Mouse (Mus musculus) midbrain, postnatal 0 days (tissue): ENCODE results near the gene Alkbh4. TPM values are rescaled to one million over a fixed set of nuclear protein-coding genes. Genes with fewer than 3 reads are reported as not detected.

Source experiments
- ATAC-seq: fragments of 200-750 bp; cut with Nextera tagmentation; 2 replicates; pipeline ENCODE4 v1.8.0; 2017; ENCODE audit warnings: moderate number of reproducible peaks, mild to moderate bottlenecking, moderate TSS enrichment, moderate library complexity; ENCODE audit not compliant: low FRiP score
- DNase-seq: peaks from one replicate; pipeline ENCODE4 v3.0.0-alpha.2; 2015; ENCODE audit warnings: low spot score
- H3K27ac ChIP-seq: fragments of 300-500 bp; sonication (generic); 2 replicates; pipeline ENCODE4 v1.5.1; 2014; ENCODE audit warnings: low read depth, mild to moderate bottlenecking, low read length, mixed read lengths
- H3K27me3 ChIP-seq: fragments of 300-500 bp; sonication (generic); 2 replicates; pipeline ENCODE4 v1.6.1; 2014; ENCODE audit warnings: low read length, control low read depth, mixed read lengths; ENCODE audit not compliant: insufficient read depth
- H3K36me3 ChIP-seq: fragments of 300-500 bp; sonication (generic); 2 replicates; pipeline ENCODE4 v1.6.1; 2014; ENCODE audit warnings: low read length, control low read depth, mixed read lengths; ENCODE audit not compliant: insufficient read depth
- H3K4me1 ChIP-seq: fragments of 300-500 bp; sonication (generic); 2 replicates; pipeline ENCODE4 v1.6.1; 2014; ENCODE audit warnings: mild to moderate bottlenecking, control low read depth, antibody characterized with exemption, low read length, mixed read lengths; ENCODE audit not compliant: insufficient read depth
- H3K4me2 ChIP-seq: fragments of 300-500 bp; sonication (generic); 2 replicates; pipeline ENCODE4 v1.6.1; 2014; ENCODE audit warnings: low read depth, mild to moderate bottlenecking, low read length, mixed read lengths; ENCODE audit not compliant: poor library complexity, severe bottlenecking
- H3K4me3 ChIP-seq: fragments of 300-500 bp; sonication (generic); 2 replicates; pipeline ENCODE4 v1.5.1; 2014; ENCODE audit warnings: low read depth, mild to moderate bottlenecking, low read length, moderate library complexity
- H3K9ac ChIP-seq: fragments of 300-500 bp; sonication (generic); replicated peaks from 2 replicates; pipeline ENCODE4 v1.6.1; 2014; ENCODE audit warnings: mild to moderate bottlenecking, low read length, moderate library complexity, mixed read lengths; ENCODE audit not compliant: poor library complexity, severe bottlenecking
- H3K9me3 ChIP-seq: fragments of 300-500 bp; sonication (generic); 2 replicates; pipeline ENCODE4 v1.6.1; 2016; ENCODE audit warnings: low read length, control low read depth
- CTCF ChIP-seq: IDR thresholded peaks from 2 replicates; pipeline ENCODE4 v1.5.1; 2016; ENCODE audit warnings: antibody characterized with exemption, mild to moderate bottlenecking
- WGBS: fragments of 180-500 bp; shearing (Covaris S2); extraction: QIAGEN DNeasy Blood & Tissue Kit; methylation state at CpG from one replicate; pipeline ENCODE4 v1.1.7; 2014; 5-methylcytosine and 5-hydroxymethylcytosine counted together
- polyA plus RNA-seq: library from polyadenylated mRNA; unstranded; fragments of >200 nt; fragmentation: Nextera tagmentation; extraction: Ambion mirVana; gene quantifications from 2 replicates; pipeline ENCODE4 v1.2.1, GENCODE M21; 2015
- total RNA-seq: library from RNA; depleted of rRNA; stranded (reverse); fragments of >200 nt; gene quantifications from 2 replicates; pipeline ENCODE4 v1.2.3, GENCODE M21; 2014

Alkbh4 gene
- total and polyA plus RNA-seq, 2 experiments from 2014 or later: 15.0 to 21.2 TPM

- H3K4me2 ChIP-seq: no peak overlapping the region
- peaks cover 5% of the 10 kb centered on the region; the same call in 1 of the 2 replicates for H3K4me1 ChIP-seq
- no peak for ATAC-seq
- peaks cover 24% of the 10 kb centered on the region for H3K36me3 ChIP-seq
- H3K9ac ChIP-seq: no peak overlapping the region
- 60% methylated on average over 8 of the region's 8 CpGs for WGBS
- no peaks in the 10 kb centered on the region for H3K9me3 ChIP-seq
- H3K4me3 ChIP-seq: no peak overlapping the region
- DNase-seq: peak; percentile 45
- no peaks in the 10 kb centered on the region for H3K27me3 ChIP-seq
- no peak for TF ChIP-seq CTCF
- no peak overlapping the region for H3K27ac ChIP-seq
These were observed 29.3 kb downstream of the Alkbh4 start for GRCm38 (mm10) chr5:136165246-136165645.

- no peak for TF ChIP-seq CTCF
- H3K4me3 ChIP-seq: no peak overlapping the region
- no peak overlapping the region for H3K4me2 ChIP-seq
- WGBS: 99% methylated on average over 4 of the region's 4 CpGs
- no peak overlapping the region for H3K9ac ChIP-seq
- ATAC-seq: no peak
- no peak overlapping the region for H3K27ac ChIP-seq
- no peaks in the 10 kb centered on the region for H3K27me3 ChIP-seq
- H3K9me3 ChIP-seq: no peaks in the 10 kb centered on the region
- no peak for DNase-seq
- peaks cover 11% of the 10 kb centered on the region for H3K36me3 ChIP-seq
- H3K4me1 ChIP-seq: peaks cover 5% of the 10 kb centered on the region; the same call in 1 of the 2 replicates
These were observed 31.4 kb downstream of the Alkbh4 start for GRCm38 (mm10) chr5:136167296-136167695.

- Histone ChIP-seq H3K4me1 (peaks cover 5% of the 10 kb centered on the region; the same call in 1 of the 2 replicates), H3K27me3 (no peaks in the 10 kb centered on the region), H3K4me2 (no peak overlapping the region), H3K9me3 (no peaks in the 10 kb centered on the region), H3K4me3 (no peak overlapping the region), H3K36me3 (peaks cover 11% of the 10 kb centered on the region), H3K27ac (no peak overlapping the region), H3K9ac (no peak overlapping the region)
- ATAC-seq: no peak
- DNase-seq: no peak
- TF ChIP-seq CTCF: peak; percentile 54
- 93% methylated on average over 3 of the region's 3 CpGs for WGBS
These were observed 32.1 kb downstream of the Alkbh4 start for GRCm38 (mm10) chr5:136168071-136168470.

GRCm38 (mm10) chr5:136169626-136170511, 33.9 kb downstream of the Alkbh4 start:
- DNase-seq (peak; percentile 48), ATAC-seq (peak; percentile 28)
- Histone ChIP-seq H3K4me3 (peak overlapping the region; percentile 55), H3K4me1 (peaks cover 5% of the 10 kb centered on the region; the same call in 1 of the 2 replicates), H3K9ac (peak overlapping the region; percentile 74), H3K9me3 (no peaks in the 10 kb centered on the region), H3K27ac (peak overlapping the region; percentile 84), H3K27me3 (no peaks in the 10 kb centered on the region), H3K4me2 (peak overlapping the region; percentile 81), H3K36me3 (peaks cover 9% of the 10 kb centered on the region)
- 9% methylated on average over 15 of the region's 15 CpGs for WGBS
- TF ChIP-seq CTCF: no peak

GRCm38 (mm10) chr5:136170512-136171362, 34.8 kb downstream of the Alkbh4 start, which contains the start of gene Orai2:
TSS of gene Orai2 (minus strand) at chr5:136170713.
- Histone ChIP-seq H3K4me2 (peak within 1 kb of the TSS; percentile 81), H3K4me1 (peaks cover 5% of the 10 kb centered on the region; the same call in 1 of the 2 replicates)
- 2% methylated on average over 49 of the region's 49 CpGs for WGBS

More at GRCm38 (mm10) chr5:136170512-136171362, 34.8 kb downstream of the Alkbh4 start, which contains the start of gene Orai2:
- H3K9ac ChIP-seq: peak within 1 kb of the TSS; percentile 74
- no peak for TF ChIP-seq CTCF
- H3K27ac ChIP-seq: peak within 1 kb of the TSS; percentile 84
- H3K9me3 ChIP-seq: no peaks in the 10 kb centered on the region
- no peaks in the 10 kb centered on the region for H3K27me3 ChIP-seq
- peak within 1 kb of the TSS; percentile 55 for H3K4me3 ChIP-seq
- peak; percentile 82 for ATAC-seq
- DNase-seq: peak; percentile 89
- H3K36me3 ChIP-seq: 0 out of 2 replicates have a peak, but pooled peaks cover 4% of the 10 kb centered on the region
